Mouse (Mus musculus) heart, adult 18-20 months (tissue): Measurements from ENCODE around the gene Spast. TPM values are rescaled to one million over a fixed set of nuclear protein-coding genes. Genes with fewer than 3 reads are reported as not detected.
A peak's percentile ranks its signal among the peaks of the same experiment; 100 is the strongest.
"Not testable (repeated sequence)": the region's sequence is repeated elsewhere in the genome, so short reads cannot be mapped to it uniquely, and the experiment has no call there.

Source experiments
- DNase-seq, 2 experiments: peaks; one replicate each; pipeline ENCODE4 v3.0.0; 2021 to 2022; ENCODE audit warnings: mixed read lengths in 1 of 2
- long read RNA-seq, 2 experiments: library from polyadenylated mRNA; stranded (forward); transcript quantifications; one replicate each; pipeline ENCODE4 v2.0.0; 2021
- total RNA-seq, 2 experiments: library from RNA; stranded (reverse); gene quantifications; 2 replicates each; pipeline ENCODE4 v1.2.3; 2021

Gene Spast
- total RNA-seq: 10 to 100 TPM; 29.9 to 32.4 TPM
- long read RNA-seq, experiment 1, full-length matches to known transcripts: 18 of 29 reads
- long read RNA-seq, experiment 1, partial matches to known transcripts: 2 of 29 reads
- long read RNA-seq, experiment 1, other reads (novel, unspliced or antisense): 9 of 29 reads
- long read RNA-seq, experiment 2, transcript Spast-205 (16 exons, 1,746 nt): major isoform, 7 of 13 reads
- long read RNA-seq, experiment 2, partial matches to known transcripts: 1 of 13 reads
- long read RNA-seq, experiment 2, other reads (novel, unspliced or antisense): 3 of 13 reads

DNA sequence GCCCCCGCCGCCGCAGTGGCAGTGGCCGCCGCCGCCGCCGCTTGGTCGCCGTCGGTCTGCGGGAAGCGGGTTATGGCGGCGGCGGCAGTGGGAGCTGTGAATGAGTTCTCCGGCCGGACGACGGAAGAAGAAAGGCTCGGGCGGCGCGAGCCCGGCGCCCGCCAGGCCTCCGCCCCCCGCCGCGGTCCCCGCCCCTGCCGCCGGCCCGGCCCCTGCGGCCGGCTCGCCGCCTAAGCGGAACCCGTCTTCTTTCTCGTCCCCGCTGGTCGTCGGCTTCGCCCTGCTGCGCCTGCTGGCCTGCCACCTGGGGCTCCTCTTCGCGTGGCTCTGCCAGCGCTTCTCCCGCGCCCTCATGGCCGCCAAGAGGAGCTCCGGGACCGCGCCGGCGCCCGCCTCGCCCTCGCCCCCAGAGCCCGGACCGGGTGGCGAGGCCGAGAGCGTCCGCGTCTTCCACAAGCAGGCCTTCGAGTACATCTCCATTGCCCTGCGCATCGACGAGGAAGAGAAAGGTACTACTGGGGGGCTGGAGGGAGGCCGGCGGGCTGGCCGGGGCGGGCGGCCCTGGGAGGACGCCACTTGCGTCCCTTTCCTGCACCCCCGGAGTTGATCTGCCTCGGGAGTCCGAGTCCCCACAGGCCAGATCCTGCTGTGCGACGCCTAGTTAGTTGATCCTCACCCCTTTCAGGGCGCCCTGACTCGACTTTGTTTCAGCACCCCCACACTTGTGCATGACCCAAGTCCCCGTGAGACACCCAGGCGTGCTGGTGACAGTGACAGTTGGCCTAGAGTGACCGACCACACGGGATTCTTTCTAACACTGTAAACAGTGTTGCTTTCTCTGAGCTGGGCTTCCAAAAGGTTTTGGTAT lies at the start of gene Spast:
Gene Spast (plus strand): TSS at position 51 of the 868 bp plus-strand sequence.
- DNase-seq: peak; percentile 79 to 87

- DNase-seq: no peak
Observed at GRCm38 (mm10) chr17:74290198-74290597, 48.6 kb upstream of the Spast start.

- DNase-seq: no peak
Observed at GRCm38 (mm10) chr17:74290869-74291268, 47.9 kb upstream of the Spast start.

DNA sequence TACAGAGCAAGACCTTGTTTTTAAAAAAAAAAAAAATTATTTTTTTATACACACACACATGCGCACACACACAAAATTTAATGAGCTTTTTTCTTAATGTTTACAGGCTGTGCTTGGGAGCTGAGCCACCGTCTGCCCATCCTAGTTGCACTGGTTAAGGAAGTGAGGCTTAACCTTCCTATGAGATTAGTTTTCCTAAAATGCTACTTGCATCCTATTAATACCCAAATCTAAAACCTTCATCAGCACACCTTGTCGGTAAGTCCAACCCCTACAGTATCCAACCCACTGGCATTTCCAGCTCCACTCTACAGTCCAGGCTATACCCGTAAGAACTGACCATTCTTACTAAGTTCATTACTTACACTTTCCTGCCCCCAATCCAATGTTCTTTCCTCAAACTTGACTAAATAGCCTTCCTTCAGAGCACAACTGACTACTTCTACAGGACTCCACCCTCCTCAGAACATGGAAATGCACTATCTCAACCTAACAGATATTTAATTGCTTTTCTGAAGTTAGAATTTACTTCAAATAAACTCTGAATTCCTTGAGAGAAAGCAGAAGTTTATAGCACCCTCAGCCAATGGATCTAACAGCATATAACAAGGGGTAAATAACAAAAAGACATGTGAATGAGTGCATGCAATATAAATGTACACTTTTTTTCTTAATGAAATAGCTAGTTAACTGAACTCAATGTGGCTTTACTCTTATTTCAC lies 47.0 kb upstream of the Spast start:
- DNase-seq: no peak

DNA sequence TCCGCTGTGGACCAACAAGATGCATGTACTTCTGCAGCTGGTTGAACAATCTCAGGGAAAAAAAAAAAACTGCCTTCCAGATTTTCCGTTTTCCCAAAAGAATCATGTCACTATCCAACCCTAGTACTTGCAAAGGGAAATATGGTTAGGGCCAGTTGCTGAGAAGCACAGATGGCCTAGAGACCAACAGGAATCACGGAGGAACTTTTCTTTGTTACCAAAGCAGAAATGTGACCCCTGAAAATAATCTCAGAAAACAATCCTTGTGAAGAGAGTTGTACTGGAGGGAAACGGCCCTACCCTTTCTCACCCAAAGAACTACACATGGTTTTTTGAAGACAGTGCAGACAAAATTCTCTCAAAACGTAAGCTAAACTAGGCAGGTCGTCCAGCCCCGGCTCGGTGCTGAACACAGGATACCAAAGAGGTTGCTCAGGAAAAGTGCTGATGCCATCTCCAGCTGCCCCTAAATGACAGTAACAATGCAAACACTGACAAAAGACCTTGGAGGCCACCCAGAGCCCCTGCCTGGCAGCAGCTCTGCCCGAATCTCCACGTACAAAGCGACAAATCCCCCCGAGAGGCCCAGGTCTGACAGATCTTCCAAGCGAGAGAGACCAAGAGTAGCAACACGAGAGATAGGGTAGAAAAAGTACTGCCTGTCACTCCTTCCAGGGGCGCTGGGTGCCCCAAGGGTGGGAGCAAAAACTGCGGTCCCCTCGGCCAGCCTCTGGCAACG lies 44.9 kb upstream of the Spast start:
- DNase-seq: peak in 1 of 2 experiments; percentile 53

GRCm38 (mm10) chr17:74294426-74295025 lies 44.3 kb upstream of the Spast start:
- peak; percentile 87 to 94 for DNase-seq

GRCm38 (mm10) chr17:74295026-74295970 lies 43.5 kb upstream of the Spast start, which contains the start of gene Memo1:
Memo1 (minus strand) TSS chr17:74295521.
- peak; percentile 83 to 87 for DNase-seq

GRCm38 (mm10) chr17:74296076-74296823 lies 42.5 kb upstream of the Spast start:
- DNase-seq: peak in 1 of 2 experiments; percentile 36

- not testable (repeated sequence) for DNase-seq
Observed at GRCm38 (mm10) chr17:74296991-74297390, 41.8 kb upstream of the Spast start.

DNA sequence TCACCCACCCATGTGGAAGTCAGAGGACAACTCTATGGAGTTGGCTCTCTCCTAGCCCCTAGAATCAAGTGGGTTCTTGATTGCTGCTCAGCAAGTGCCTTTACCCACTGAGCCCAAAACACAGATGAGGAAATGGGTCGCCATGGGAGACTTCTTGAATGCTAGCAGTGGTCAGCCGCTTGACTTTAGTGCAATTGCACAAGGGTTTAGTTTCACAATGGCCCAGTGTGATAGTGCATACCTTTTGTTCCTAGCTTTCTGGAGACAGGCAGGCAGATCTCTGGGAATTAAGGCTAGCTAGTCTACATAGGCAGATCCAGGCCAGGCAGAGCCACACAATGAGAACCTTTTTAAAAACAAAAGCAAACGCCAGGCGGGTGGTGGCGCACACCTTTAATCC lies 38.7 kb upstream of the Spast start:
- no peak for DNase-seq

GRCm38 (mm10) chr17:74304060-74304459 lies 34.7 kb upstream of the Spast start:
- DNase-seq: no peak

DNA sequence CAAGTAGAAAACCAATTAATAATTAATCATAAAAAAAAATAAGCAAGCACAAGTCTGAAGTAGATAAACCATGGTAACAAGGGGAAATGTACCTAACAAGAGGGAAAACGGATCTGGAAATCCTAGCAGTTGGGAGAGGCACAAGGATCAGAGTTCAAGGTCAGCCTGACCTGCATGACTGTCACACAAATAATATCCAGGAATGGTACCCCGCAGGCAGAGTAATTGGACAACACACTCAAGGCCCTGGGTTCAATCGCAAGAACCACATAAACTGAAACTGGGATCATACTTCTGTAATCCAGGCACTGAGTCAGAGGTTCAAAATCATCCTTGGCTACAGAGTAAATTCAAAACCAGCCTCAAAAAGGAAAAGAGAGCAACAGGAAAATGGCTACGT lies 33.2 kb upstream of the Spast start:
- DNase-seq: no peak

DNA sequence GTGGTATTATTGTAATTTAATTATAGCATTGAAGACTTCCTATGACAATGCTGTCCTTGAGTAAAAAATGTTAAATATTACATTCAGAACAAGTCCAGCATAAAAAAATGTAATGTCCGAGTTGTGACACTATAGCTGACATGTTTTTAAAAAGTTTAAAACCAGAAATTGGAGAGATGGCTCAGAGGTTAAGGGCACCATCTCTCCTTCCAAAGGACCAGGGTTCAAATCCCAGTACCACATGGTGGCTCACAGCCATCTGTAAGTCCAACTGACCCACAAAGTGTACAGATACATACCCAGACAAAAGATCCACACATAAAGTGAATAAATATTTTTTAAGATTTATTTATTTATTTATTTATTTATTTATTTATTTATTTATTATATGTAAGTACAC lies 32.8 kb upstream of the Spast start:
- no peak for DNase-seq

- DNase-seq: no peak
Observed at GRCm38 (mm10) chr17:74315445-74316308, 23.1 kb upstream of the Spast start.

DNA sequence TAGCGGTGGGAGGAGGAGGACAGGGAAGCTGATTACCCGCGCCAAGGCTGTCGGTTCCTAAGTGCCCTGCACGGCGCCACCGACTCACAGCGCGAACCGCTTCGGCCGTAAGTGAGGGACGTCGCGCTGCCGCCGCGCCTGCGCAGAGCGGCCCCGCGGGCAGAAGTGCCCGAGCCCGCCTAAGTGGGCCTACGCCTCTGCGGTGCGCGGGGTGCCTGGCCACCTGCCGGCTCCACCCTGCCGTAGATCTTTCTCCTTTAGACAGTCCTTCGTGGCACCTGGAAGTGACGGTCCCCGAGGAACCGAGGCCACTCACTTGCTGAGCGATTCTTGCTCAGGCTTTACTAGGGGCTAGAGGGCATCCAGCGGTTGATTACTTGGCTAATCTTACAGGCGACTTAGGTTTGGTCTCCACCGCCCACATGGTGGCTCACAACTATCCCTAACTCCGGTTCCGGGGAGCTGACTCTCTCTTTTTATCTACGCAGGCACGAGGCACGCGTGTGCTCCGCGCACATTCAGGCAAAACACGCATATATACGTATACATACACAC lies 22.4 kb upstream of the Spast start:
- peak; percentile 91 to 92 for DNase-seq

GRCm38 (mm10) chr17:74318721-74319120 lies 20.1 kb upstream of the Spast start:
- DNase-seq: no peak

- DNase-seq: no peak
Observed at GRCm38 (mm10) chr17:74322400-74323054, 16.3 kb upstream of the Spast start.

DNA sequence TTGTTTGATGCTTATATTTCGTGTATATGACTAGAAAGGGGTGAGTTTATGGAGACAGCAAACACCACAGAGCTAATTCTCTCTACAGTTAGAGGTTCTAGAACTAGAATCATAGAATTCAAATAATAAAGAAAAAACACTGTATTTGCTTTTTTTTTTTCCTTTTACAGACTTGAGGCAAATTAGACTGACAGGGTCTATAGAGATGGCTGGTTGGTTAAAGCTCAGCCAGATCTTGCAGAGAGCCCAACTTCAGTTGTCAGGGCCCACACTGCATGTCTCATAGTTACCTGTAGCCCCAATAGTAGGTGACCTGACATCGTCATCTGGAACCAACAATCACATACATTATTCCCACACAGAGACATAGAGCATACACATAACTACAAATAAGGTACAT lies 14.9 kb upstream of the Spast start, which contains the start of gene Dpy30:
Gene Dpy30 (minus strand): TSS at position 101 of the 400 bp plus-strand sequence.
- no peak for DNase-seq
